Mouse (Mus musculus): ENCODE measurements at regions not wholly inside any gene's neighbourhood (a gene's known extent, or its start where the extent isn't known, plus 50 kb on each side); places are given as distances from the start of the nearest gene placed in this dataset.

DNA sequence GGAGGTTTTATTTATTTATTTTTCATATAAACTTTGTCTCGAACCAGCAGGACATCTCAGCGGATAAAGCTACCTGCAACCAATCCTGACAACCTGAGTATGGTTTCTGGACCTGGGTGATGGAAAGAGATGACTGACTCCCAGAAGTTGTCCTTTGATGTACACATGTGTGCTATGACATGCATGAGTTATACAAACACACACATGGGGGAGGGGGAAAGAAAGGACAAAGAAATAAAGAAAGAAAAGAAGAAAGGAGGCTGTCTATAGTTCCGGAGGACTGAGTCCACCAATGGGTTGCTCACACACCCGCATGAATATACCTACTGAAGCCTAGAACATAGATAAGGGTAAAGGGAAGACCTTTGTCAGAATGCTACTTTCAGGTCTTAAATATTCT lies 295.0 kb downstream of the Etaa1 start:
- Histone ChIP-seq H3K27me3 (replicated peaks; ENCODE audit: low read depth, poor library complexity, severe bottlenecking) (no peaks in the 10 kb centered on the region), H3K36me3 (replicated peaks) (no peaks in the 10 kb centered on the region), H3K27ac (replicated peaks) (no peak overlapping the region), H3K4me1 (no peaks in the 10 kb centered on the region), H3K9me3 (no peaks in the 10 kb centered on the region), H3K4me3 (no peak overlapping the region)
- no peak for DNase-seq (ENCODE audit: low spot score)
- WGBS = 93% methylated on average over 4 of the region's 4 CpGs

DNA sequence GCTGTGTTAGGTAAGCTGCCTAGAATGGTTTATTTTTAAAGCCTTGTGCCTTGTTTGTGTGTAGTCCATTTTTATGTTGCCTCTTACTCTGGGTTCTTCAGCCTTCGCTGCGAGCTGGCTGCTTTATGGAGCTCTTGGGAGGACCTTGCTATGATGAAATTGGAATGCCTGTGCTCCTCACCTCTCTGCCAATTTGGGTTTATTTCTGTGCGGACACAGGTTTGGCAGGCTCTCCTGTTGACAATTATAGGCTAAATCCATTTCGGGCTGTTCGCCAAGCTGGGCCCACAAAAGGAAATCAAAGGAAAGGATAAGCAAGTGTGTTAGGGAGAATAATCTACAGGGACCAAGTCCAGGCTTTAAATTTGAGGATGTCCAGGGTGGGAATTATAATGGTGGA lies 289.8 kb downstream of the Etaa1 start:
- no peak for DNase-seq (ENCODE audit: low spot score)
- Histone ChIP-seq H3K27me3 (replicated peaks; ENCODE audit: low read depth, poor library complexity, severe bottlenecking) (no peaks in the 10 kb centered on the region), H3K9me3 (no peaks in the 10 kb centered on the region), H3K27ac (replicated peaks) (no peak overlapping the region), H3K4me3 (no peak overlapping the region), H3K4me1 (no peaks in the 10 kb centered on the region), H3K36me3 (replicated peaks) (no peaks in the 10 kb centered on the region)
- 86% methylated on average over 5 of the region's 5 CpGs for WGBS

DNA sequence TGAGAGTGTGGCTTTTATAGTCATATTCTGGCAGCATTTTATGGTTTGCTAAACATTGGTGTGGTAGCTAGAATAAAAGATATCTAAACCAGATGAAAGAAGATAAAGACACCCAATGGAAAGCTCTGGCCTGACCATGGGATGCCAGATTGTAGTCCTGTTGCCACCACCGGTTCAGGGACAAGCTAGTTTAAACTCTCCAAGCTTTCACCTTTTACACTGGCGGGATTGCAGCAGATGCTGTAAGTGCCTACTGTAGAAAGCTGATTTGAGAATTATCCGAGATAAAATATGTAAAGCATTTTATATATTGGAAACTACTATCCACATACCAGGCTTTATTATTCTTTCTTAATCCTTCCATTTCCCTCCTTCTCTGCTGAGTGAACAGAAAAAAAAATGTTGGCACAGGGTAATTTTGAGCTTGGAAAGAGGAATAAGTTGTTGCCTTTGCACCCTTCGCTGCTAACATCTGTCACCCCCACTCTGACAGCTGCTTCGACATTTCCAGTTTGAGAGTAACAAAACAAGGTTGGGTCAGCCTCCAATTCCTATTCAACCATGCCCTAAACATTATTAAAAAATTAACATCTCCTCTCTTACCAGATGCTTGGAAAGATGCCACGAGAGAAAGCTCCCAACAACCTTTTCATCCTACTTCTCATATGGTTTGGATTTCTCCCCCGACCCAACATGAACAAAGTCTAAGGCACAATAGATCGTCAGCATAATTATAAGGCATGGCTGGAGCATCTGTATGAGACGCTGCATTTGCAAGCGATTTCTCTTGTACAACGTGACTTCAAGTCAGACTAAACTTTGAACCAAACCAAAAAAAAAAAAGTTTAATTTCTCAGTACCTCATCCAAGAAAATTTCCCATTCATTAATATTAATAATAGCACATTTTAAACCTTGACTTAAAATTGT lies 287.8 kb downstream of the Etaa1 start:
- no peak for DNase-seq (ENCODE audit: low spot score)
- WGBS = 87% methylated on average over 11 of the region's 11 CpGs
- H3K4me1 ChIP-seq = no peaks in the 10 kb centered on the region
- no peaks in the 10 kb centered on the region for H3K36me3 ChIP-seq (replicated peaks)
- no peaks in the 10 kb centered on the region for H3K9me3 ChIP-seq
- H3K4me3 ChIP-seq = no peak overlapping the region
- H3K27ac ChIP-seq (replicated peaks) = no peak overlapping the region
- H3K27me3 ChIP-seq (replicated peaks; ENCODE audit: low read depth, poor library complexity, severe bottlenecking) = no peaks in the 10 kb centered on the region

DNA sequence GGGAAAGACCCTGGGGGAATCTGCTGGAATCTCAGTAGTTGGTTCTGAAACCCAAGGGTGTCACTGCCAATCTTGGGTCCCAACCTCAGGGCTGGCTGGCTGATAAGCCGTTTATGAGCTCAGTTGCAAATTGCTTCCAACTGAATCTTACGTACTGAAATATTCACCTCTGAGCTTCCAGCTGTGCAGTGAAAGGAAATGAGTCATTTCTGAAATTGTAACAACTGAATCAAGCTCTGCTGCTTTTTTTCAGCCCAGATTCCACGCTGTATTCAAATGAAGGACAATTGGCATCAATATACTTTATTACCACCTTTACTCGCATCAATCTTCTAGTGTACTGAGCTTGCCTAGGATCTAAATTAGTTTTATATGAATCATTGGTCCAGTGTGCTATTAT lies 272.7 kb downstream of the Etaa1 start:
- H3K27ac ChIP-seq (replicated peaks) = no peak overlapping the region
- 0 out of 2 replicates have a peak, but pooled peaks cover 3% of the 10 kb centered on the region for H3K9me3 ChIP-seq
- H3K4me1 ChIP-seq = peaks cover 5% of the 10 kb centered on the region
- no peaks in the 10 kb centered on the region for H3K27me3 ChIP-seq (replicated peaks; ENCODE audit: low read depth, poor library complexity, severe bottlenecking)
- 74% methylated on average over 4 of the region's 4 CpGs for WGBS
- no peak for DNase-seq (ENCODE audit: low spot score)
- no peaks in the 10 kb centered on the region for H3K36me3 ChIP-seq (replicated peaks)
- no peak overlapping the region for H3K4me3 ChIP-seq

DNA sequence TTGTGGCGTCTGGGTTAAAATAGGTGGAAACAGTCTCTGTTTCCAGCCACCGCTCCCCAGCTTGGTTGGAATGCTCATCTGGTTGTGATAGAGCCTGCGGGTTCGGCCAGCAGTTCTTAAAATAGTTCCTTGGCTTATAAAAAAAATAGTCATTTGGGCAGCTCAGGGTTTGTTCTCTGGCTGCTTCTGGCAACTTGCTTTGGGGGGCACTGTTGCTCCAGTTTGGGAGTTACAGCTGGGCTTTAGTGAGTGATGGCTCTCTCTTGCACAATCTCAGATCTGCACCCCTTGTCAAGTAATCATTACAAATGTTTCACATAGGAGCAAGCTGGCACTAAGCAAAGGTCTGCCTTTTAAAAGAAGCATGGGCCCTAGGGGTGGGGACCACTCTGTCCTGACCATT lies 268.0 kb downstream of the Etaa1 start:
- WGBS = 24% methylated on average over 4 of the region's 4 CpGs
- H3K9me3 ChIP-seq = 0 out of 2 replicates have a peak, but pooled peaks cover 3% of the 10 kb centered on the region
- H3K27ac ChIP-seq (replicated peaks) = no peak overlapping the region
- peaks cover 8% of the 10 kb centered on the region for H3K4me1 ChIP-seq
- H3K36me3 ChIP-seq (replicated peaks) = no peaks in the 10 kb centered on the region
- peak; percentile 66 for DNase-seq (ENCODE audit: low spot score)
- no peak overlapping the region for H3K4me3 ChIP-seq
- H3K27me3 ChIP-seq (replicated peaks; ENCODE audit: low read depth, poor library complexity, severe bottlenecking) = no peaks in the 10 kb centered on the region

DNA sequence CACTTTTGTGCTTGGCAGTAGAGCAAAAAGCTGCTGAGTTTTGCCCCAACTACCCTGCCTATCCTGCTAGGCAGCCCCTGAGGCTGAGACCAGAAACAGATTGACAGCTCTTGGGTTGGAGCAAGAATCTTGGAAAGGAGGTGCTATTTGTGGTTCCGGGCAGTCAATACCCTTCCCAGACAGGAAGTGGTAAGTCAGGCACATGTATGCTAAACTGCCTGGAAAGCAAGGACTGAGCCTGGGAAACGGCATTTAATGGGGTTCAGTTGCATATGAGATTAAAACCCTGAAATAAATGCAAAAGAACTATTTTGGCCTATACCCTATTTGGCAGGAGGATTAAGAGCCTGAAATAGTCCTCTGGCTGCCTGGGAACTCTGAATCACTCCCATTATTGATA lies 266.9 kb downstream of the Etaa1 start:
- 0 out of 2 replicates have a peak, but pooled peaks cover 3% of the 10 kb centered on the region for H3K9me3 ChIP-seq
- WGBS = 45% methylated on average over 2 of the region's 2 CpGs
- peaks cover 8% of the 10 kb centered on the region for H3K4me1 ChIP-seq
- H3K4me3 ChIP-seq = no peak overlapping the region
- no peaks in the 10 kb centered on the region for H3K27me3 ChIP-seq (replicated peaks; ENCODE audit: low read depth, poor library complexity, severe bottlenecking)
- no peak overlapping the region for H3K27ac ChIP-seq (replicated peaks)
- H3K36me3 ChIP-seq (replicated peaks) = no peaks in the 10 kb centered on the region
- no peak for DNase-seq (ENCODE audit: low spot score)

DNA sequence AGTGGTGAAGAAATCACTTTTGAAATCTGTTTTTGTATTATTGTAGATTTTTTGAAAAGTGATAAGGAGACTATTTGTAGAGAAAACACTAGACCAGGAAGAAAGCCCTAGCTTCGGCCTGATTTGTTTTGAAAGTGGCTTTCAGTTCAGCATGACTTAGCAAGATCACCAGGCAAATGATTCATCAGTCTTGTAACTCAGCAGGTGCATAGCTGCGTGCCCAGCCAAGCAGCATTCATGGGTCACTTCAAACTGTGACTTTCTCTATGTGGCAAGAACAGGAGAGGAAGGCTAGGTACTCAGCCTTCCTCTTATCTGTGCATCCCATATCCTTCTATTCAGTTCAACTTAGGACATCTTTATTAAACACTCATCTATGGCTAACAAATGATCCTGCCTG lies 259.5 kb downstream of the Etaa1 start:
- no peaks in the 10 kb centered on the region for H3K27me3 ChIP-seq (replicated peaks; ENCODE audit: low read depth, poor library complexity, severe bottlenecking)
- H3K27ac ChIP-seq (replicated peaks) = no peak overlapping the region
- no peaks in the 10 kb centered on the region for H3K4me1 ChIP-seq
- WGBS = 51% methylated on average over 2 of the region's 2 CpGs
- H3K9me3 ChIP-seq = no peaks in the 10 kb centered on the region
- H3K4me3 ChIP-seq = no peak overlapping the region
- H3K36me3 ChIP-seq (replicated peaks) = no peaks in the 10 kb centered on the region
- no peak for DNase-seq (ENCODE audit: low spot score)

DNA sequence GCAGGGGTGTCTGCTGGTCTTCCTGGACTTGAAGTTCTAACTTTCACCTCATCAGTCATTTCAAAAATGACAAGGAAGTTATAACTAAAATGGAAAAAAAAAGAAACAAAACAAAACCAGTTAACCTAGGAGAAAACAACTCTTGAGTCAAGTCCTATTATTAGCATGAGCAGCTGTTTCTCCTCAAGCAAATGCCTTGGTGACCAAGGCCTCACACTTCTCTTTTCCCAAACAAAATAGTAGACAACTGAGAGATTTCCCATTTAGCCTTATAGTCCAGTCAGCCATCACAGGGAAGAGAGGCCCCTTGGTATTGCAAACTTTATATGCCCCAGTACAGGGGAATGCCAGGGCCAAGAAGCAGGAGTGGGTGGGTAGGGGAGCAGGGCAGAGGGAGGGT lies 244.9 kb downstream of the Etaa1 start:
- H3K4me3 ChIP-seq = no peak overlapping the region
- no peaks in the 10 kb centered on the region for H3K4me1 ChIP-seq
- no peaks in the 10 kb centered on the region for H3K9me3 ChIP-seq
- no peak for DNase-seq (ENCODE audit: low spot score)
- no peak overlapping the region for H3K27ac ChIP-seq (replicated peaks)
- H3K27me3 ChIP-seq (replicated peaks; ENCODE audit: low read depth, poor library complexity, severe bottlenecking) = no peaks in the 10 kb centered on the region
- H3K36me3 ChIP-seq (replicated peaks) = no peaks in the 10 kb centered on the region

DNA sequence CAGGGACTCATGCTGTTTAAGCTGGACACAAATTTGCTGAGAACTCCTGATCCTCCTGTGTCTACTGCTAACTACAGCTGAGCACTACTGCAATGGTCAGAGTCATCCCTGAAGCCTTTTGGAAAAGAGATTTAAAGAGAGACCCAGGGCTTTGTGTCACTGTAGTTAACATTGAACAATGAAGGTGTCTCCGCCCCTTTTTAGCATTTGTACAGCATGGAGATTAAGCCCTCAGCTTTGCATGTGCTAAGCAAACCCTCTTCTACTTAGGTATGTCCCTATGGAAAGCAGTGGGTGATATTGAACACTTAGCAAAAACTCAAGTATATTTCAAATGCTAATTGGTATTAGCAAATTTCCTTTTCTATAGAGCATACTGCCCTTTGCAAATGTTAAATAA lies 231.6 kb downstream of the Etaa1 start:
- Histone ChIP-seq H3K4me1 (no peaks in the 10 kb centered on the region; the same call in 1 of the 2 replicates), H3K27me3 (replicated peaks; ENCODE audit: low read depth, poor library complexity, severe bottlenecking) (no peaks in the 10 kb centered on the region), H3K9me3 (no peaks in the 10 kb centered on the region), H3K4me3 (no peak overlapping the region), H3K36me3 (replicated peaks) (no peaks in the 10 kb centered on the region), H3K27ac (replicated peaks) (no peak overlapping the region)
- 74% methylated on average over 1 of the region's 1 CpGs for WGBS
- DNase-seq (ENCODE audit: low spot score) = no peak

DNA sequence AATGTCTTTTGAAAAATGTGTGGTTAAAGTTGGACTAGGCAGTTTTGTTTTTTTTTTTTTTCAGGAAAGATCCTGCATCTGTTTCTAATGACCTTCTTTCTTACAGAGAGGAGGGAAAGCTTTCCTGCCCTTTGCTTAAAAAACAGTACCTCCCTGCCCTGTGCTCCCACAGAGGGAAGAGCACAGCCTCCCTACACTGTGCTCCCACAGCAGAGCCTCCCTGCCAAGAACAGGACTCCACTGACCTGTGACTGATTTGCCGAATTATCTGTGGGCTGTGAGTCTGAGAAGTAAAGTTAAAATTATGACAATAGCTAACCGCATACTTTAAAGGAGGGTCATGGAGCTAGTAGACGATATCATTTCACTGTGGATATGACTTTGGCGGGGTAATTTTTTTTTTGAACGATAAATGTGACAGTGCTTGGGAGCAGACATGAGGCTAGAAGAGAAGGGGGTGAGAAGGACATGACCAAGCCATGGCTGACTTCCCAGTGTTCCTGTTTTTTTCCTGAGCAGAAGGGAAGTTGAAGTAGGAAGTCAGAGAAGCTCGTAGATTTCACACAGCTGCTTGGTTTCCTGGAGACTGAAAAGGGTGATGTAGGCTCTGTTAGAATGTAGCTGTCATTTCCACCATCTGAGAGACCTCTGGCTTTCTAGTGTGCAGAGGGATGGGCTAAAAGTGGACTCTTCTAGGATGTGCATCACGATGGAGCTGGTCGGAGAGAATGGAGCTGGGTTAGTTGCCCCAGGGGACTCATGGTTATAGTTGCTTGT lies 226.2 kb downstream of the Etaa1 start:
- DNase-seq (ENCODE audit: low spot score) = no peak
- Histone ChIP-seq H3K9me3 (no peaks in the 10 kb centered on the region), H3K4me1 (peaks cover 5% of the 10 kb centered on the region; the same call in 1 of the 2 replicates), H3K36me3 (replicated peaks) (no peaks in the 10 kb centered on the region), H3K4me3 (no peak overlapping the region), H3K27me3 (replicated peaks; ENCODE audit: low read depth, poor library complexity, severe bottlenecking) (no peaks in the 10 kb centered on the region), H3K27ac (replicated peaks) (no peak overlapping the region)
- WGBS = 73% methylated on average over 8 of the region's 8 CpGs

DNA sequence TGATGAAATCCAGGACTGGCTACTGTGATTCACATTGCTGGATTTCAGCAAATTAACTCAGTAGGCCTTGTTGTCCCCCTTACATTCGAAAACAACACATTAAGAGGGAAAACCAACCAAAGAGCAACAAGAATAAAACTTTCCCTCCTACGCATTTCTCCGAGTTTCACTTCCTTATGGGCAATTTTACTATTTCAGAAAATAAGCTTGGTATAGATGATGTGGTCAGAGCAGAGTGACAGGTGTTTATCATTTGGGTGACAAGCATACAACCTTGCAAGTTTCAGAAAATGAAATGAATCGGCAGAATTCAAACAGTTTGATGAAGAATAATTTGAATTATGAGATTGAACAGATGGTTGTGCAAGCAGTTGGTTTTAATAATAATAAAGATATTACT lies 220.6 kb downstream of the Etaa1 start:
- H3K27ac ChIP-seq (replicated peaks) = no peak overlapping the region
- no peak overlapping the region for H3K4me3 ChIP-seq
- DNase-seq (ENCODE audit: low spot score) = no peak
- H3K27me3 ChIP-seq (replicated peaks; ENCODE audit: low read depth, poor library complexity, severe bottlenecking) = no peaks in the 10 kb centered on the region
- no peaks in the 10 kb centered on the region for H3K9me3 ChIP-seq
- H3K36me3 ChIP-seq (replicated peaks) = no peaks in the 10 kb centered on the region
- WGBS = 89% methylated on average over 4 of the region's 4 CpGs
- H3K4me1 ChIP-seq = no peaks in the 10 kb centered on the region

DNA sequence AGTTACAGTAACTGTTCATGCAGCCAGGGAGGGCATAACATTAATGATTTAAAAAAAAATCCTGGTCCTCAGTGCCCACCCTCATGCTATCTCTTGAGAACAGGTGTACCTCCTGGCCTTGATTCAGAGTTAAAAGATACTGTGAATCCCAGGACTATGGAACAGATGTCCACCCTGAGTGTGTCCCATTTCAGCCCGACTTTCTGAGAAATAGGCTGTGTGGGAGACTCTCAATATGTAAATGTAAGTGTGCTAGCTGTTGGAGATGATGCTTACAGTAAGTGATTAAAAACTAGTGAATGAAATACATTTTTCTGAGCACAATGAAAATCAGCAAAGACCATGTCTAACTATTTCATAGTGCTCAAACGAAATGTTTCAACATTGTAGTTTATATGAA lies 219.2 kb downstream of the Etaa1 start:
- WGBS = 84% methylated on average over 2 of the region's 2 CpGs
- no peaks in the 10 kb centered on the region for H3K9me3 ChIP-seq
- no peak overlapping the region for H3K27ac ChIP-seq (replicated peaks)
- no peaks in the 10 kb centered on the region for H3K27me3 ChIP-seq (replicated peaks; ENCODE audit: low read depth, poor library complexity, severe bottlenecking)
- H3K4me3 ChIP-seq = no peak overlapping the region
- no peak for DNase-seq (ENCODE audit: low spot score)
- H3K4me1 ChIP-seq = no peaks in the 10 kb centered on the region
- no peaks in the 10 kb centered on the region for H3K36me3 ChIP-seq (replicated peaks)

DNA sequence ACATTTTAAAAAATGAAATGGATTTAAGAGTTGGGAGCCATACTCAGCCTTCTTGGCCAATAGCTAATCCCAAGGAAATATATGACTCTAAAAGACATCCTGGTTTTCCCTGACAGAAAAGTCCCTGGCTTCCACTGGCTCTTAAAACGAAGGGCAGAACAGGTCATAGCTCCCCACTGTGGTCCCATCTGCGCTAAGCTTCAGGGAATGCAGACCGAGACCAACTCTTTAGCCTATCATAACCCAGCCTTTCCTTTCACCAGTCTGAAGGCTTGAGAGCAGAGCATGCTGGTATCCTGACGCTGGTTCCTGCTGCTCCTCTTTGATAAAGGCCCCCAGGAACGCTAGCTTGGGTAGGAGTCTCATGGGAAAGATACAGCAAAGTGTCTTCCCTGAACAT lies 214.8 kb downstream of the Etaa1 start:
- 42% methylated on average over 5 of the region's 5 CpGs for WGBS
- Histone ChIP-seq H3K4me3 (no peak overlapping the region), H3K27ac (replicated peaks) (no peak overlapping the region), H3K27me3 (replicated peaks; ENCODE audit: low read depth, poor library complexity, severe bottlenecking) (no peaks in the 10 kb centered on the region), H3K36me3 (replicated peaks) (no peaks in the 10 kb centered on the region), H3K9me3 (no peaks in the 10 kb centered on the region), H3K4me1 (no peaks in the 10 kb centered on the region)
- DNase-seq (ENCODE audit: low spot score) = no peak
